Mouse (Mus musculus) brain, embryonic 14.5 days (tissue): Measurements from ENCODE around the gene Gcgr.

Source experiments
- CTCF ChIP-seq: fragments of 200-500 bp; IDR thresholded peaks from 2 replicates; pipeline ENCODE4 v1.5.1; 2012; ENCODE audit warnings: inconsistent platforms, mild to moderate bottlenecking, moderate library complexity, borderline replicate concordance; ENCODE audit not compliant: insufficient read depth, insufficient read length; ENCODE audit errors: extremely low read depth
- POLR2A ChIP-seq: fragments of 200-500 bp; IDR thresholded peaks from 2 replicates; pipeline ENCODE4 v1.6.1; 2012; ENCODE audit warnings: mild to moderate bottlenecking, inconsistent platforms, borderline replicate concordance; ENCODE audit not compliant: poor library complexity, insufficient read depth, insufficient read length, severe bottlenecking; ENCODE audit errors: extremely low read depth

DNA sequence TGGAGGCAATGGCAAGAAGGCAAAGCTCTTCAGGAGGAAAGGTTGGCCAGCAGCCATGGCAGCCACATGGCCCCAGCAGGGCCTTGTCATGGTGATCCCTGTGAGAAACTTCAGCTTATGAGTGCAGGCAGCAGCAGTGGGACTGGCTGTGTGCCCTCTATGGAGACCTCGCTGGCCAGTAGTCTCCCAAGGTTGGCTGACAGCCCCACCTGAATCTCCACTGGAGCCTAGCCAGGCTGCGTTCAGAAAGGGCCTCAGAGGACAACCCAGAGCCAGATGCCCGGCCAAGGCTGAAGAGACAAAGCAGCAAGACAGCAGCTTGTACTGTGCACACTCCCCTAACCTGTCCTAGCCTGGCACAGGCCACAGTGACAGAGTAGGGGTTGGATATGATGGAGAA, 8.0 kb downstream of the Gcgr start:
- TF ChIP-seq CTCF = no peak
- TF ChIP-seq POLR2A = no peak
